Mouse (Mus musculus) neutrophil, adult 59 days (primary cell): Measurements from ENCODE around the gene Tubal3. TPM values are rescaled to one million over a fixed set of nuclear protein-coding genes. Genes with fewer than 3 reads are reported as not detected.

Source experiments
- total RNA-seq, 2 experiments: library from RNA; stranded (reverse); gene quantifications; 1 replicate in 1 of 2; 2 replicates in 1 of 2; pipeline ENCODE4 v1.2.4; 2023

Gene Tubal3
- not detected for total RNA-seq

GRCm38 (mm10) chr13:3917571-3918311 lies at the start of gene Tubal3, which contains the start of gene Net1:
Gene Tubal3 (plus strand): TSS chr13:3918274.
Gene Net1 (minus strand): TSS chr13:3918220.

DNA sequence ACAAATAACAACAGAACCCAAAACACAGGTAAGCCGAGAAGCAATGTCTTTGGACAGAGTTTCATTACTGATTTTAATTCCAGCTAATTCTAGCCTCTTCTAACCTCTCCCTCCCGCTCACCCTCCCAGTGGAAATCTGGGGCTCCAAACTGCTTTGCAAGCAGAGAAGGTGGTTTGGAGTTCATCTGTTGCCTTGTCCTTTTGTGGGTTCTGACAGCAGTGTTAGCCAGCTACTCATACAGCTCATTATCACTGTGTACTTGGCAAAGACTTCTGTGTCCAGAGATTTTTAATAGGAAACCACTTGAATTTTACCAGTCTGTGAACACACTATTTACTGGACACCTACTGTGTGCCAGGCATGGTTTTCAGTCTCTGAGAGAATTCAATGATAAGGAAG lies 27.2 kb downstream of the Tubal3 start, which contains the start of gene Ucn3:
TSS of gene Ucn3 (minus strand) at position 101 of the 400 bp plus-strand sequence.

Other genes starting within 250 kb of the Tubal3 start
- not detected for gene Calml3, start 114.0 kb upstream of the Tubal3 start, total RNA-seq
- gene Calm4, start 80.5 kb upstream of the Tubal3 start, total RNA-seq: not detected
- gene Calm5, start 64.1 kb upstream of the Tubal3 start, total RNA-seq: not detected
- gene Net1, start 54 bp upstream of the Tubal3 start, total RNA-seq: 10 to 100 TPM; 18.2 to 18.7 TPM
- gene Ucn3, start 27.1 kb downstream of the Tubal3 start, total RNA-seq: not detected
- not detected for gene Akr1c14, start 130.7 kb downstream of the Tubal3 start, total RNA-seq
- gene Akr1c18, start 232.4 kb downstream of the Tubal3 start, total RNA-seq: 1 to 10 TPM in 1 of 2 experiments, under 1 TPM in 1; 0.78 to 1.0 TPM